Mouse (Mus musculus) lung, postnatal 14 days (tissue): ENCODE results near the gene Il11ra1.
"Not testable (repeated sequence)": the region's sequence is repeated elsewhere in the genome, so short reads cannot be mapped to it uniquely, and the experiment has no call there.

Experiments used
- DNase-seq: peaks from one replicate; pipeline ENCODE4 v3.0.0; 2021

Gene Il11ra1

GRCm38 (mm10) chr4:41699783-41700182 is at the start of gene Il11ra1:
Gene Il11ra1, plus strand, starts transcription at chr4:41699989.
- DNase-seq: not testable (repeated sequence)

GRCm38 (mm10) chr4:41653296-41653695 is 46.5 kb upstream of the Il11ra1 start:
- DNase-seq: peak; percentile 83

- DNase-seq: no peak
These were observed 46.1 kb upstream of the Il11ra1 start for GRCm38 (mm10) chr4:41653730-41654129.

- peak; percentile 74 for DNase-seq
These were observed 45.6 kb upstream of the Il11ra1 start for GRCm38 (mm10) chr4:41654217-41654616.

GRCm38 (mm10) chr4:41655525-41655924 is 44.3 kb upstream of the Il11ra1 start:
- no peak for DNase-seq

GRCm38 (mm10) chr4:41658566-41659384 is 41.0 kb upstream of the Il11ra1 start:
- no peak for DNase-seq

- DNase-seq: no peak
These were observed 40.2 kb upstream of the Il11ra1 start for GRCm38 (mm10) chr4:41659556-41659955.

GRCm38 (mm10) chr4:41660851-41661430 is 38.8 kb upstream of the Il11ra1 start:
- no peak for DNase-seq

GRCm38 (mm10) chr4:41662723-41663122 is 37.1 kb upstream of the Il11ra1 start:
- no peak for DNase-seq

- DNase-seq: no peak
These were observed 36.2 kb upstream of the Il11ra1 start for GRCm38 (mm10) chr4:41663614-41664013.

- DNase-seq: no peak
These were observed 35.3 kb upstream of the Il11ra1 start for GRCm38 (mm10) chr4:41664533-41664932.

GRCm38 (mm10) chr4:41665009-41665675 is 34.6 kb upstream of the Il11ra1 start:
- no peak for DNase-seq

- DNase-seq: no peak
These were observed 33.1 kb upstream of the Il11ra1 start for GRCm38 (mm10) chr4:41666646-41667045.

GRCm38 (mm10) chr4:41670836-41671235 is 29.0 kb upstream of the Il11ra1 start:
- no peak for DNase-seq

- DNase-seq: no peak
These were observed 28.3 kb upstream of the Il11ra1 start for GRCm38 (mm10) chr4:41671500-41671899.

GRCm38 (mm10) chr4:41671963-41672480 is 27.8 kb upstream of the Il11ra1 start:
- DNase-seq: no peak

- DNase-seq: no peak
These were observed 27.2 kb upstream of the Il11ra1 start for GRCm38 (mm10) chr4:41672522-41672963.

GRCm38 (mm10) chr4:41673186-41673585 is 26.6 kb upstream of the Il11ra1 start:
- no peak for DNase-seq

GRCm38 (mm10) chr4:41676248-41677005 is 23.4 kb upstream of the Il11ra1 start:
- no peak for DNase-seq

GRCm38 (mm10) chr4:41677006-41677629 is 22.7 kb upstream of the Il11ra1 start:
- DNase-seq: peak; percentile 33

GRCm38 (mm10) chr4:41678863-41679262 is 20.9 kb upstream of the Il11ra1 start:
- no peak for DNase-seq

GRCm38 (mm10) chr4:41679291-41679690 is 20.5 kb upstream of the Il11ra1 start:
- DNase-seq: no peak
